Mouse (Mus musculus) forebrain, embryonic 14.5 days (tissue): Measurements from ENCODE around the gene Cfdp1. TPM values are rescaled to one million over a fixed set of nuclear protein-coding genes. Genes with fewer than 3 reads are reported as not detected.

Experiments
- ATAC-seq: fragments of 200-750 bp; cut with Nextera tagmentation; 2 replicates; pipeline ENCODE4 v1.8.0; 2017; ENCODE audit warnings: mild to moderate bottlenecking, moderate library complexity
- DNase-seq: peaks from one replicate; pipeline ENCODE4 v3.0.0-alpha.2; 2015; ENCODE audit warnings: low spot score
- H3K27ac ChIP-seq: fragments of 300-500 bp; sonication (generic); 2 replicates; pipeline ENCODE4 v1.5.1; 2014; ENCODE audit warnings: low read depth, mild to moderate bottlenecking, control low read depth, low read length, moderate library complexity
- H3K27me3 ChIP-seq: fragments of 300-500 bp; sonication (generic); replicated peaks from 2 replicates; pipeline ENCODE4 v1.6.1; 2014; ENCODE audit warnings: low read length, control low read depth, mixed read lengths; ENCODE audit not compliant: control insufficient read depth, insufficient read depth
- H3K36me3 ChIP-seq: fragments of 300-500 bp; sonication (generic); 2 replicates; pipeline ENCODE4 v1.6.1; 2014; ENCODE audit warnings: low read length, control low read depth; ENCODE audit not compliant: control insufficient read depth, insufficient read depth
- H3K4me1 ChIP-seq: fragments of 300-500 bp; sonication (generic); 2 replicates; pipeline ENCODE4 v1.6.1; 2014; ENCODE audit warnings: antibody characterized with exemption, low read length, control low read depth; ENCODE audit not compliant: control insufficient read depth, insufficient read depth
- H3K4me2 ChIP-seq: fragments of 300-500 bp; sonication (generic); 2 replicates; pipeline ENCODE4 v1.6.1; 2014; ENCODE audit warnings: mild to moderate bottlenecking, control low read depth, low read length
- H3K4me3 ChIP-seq: fragments of 300-500 bp; sonication (generic); 2 replicates; pipeline ENCODE4 v1.5.1; 2014; ENCODE audit warnings: low read depth, low read length, control low read depth
- H3K9ac ChIP-seq: fragments of 300-500 bp; sonication (generic); 2 replicates; pipeline ENCODE4 v1.6.1; 2014; ENCODE audit warnings: mild to moderate bottlenecking, low read length, control low read depth, moderate library complexity
- H3K9me3 ChIP-seq: fragments of 300-500 bp; sonication (generic); replicated peaks from 2 replicates; pipeline ENCODE4 v1.6.1; 2016; ENCODE audit warnings: low read length, control low read depth, mixed read lengths; ENCODE audit not compliant: control insufficient read depth
- WGBS: fragments of 180-500 bp; shearing (Covaris S2); extraction: QIAGEN DNeasy Blood & Tissue Kit; methylation state at CpG from one replicate; pipeline ENCODE4 v1.1.7; 2014; 5-methylcytosine and 5-hydroxymethylcytosine counted together
- polyA plus RNA-seq: library from polyadenylated mRNA; unstranded; fragments of >200 nt; fragmentation: Nextera tagmentation; extraction: Ambion mirVana; gene quantifications from 2 replicates; pipeline ENCODE4 v1.2.1, GENCODE M21; 2014

The Cfdp1 gene
- polyA plus RNA-seq, 1 experiment from 2014 or later, result 173 TPM

- DNase-seq, result no peak
- no peak for ATAC-seq
- Histone ChIP-seq H3K36me3 (peaks cover 12% of the 10 kb centered on the region; the same call in 1 of the 2 replicates), H3K4me3 (no peak overlapping the region), H3K9me3 (no peaks in the 10 kb centered on the region), H3K27me3 (no peaks in the 10 kb centered on the region), H3K27ac (no peak overlapping the region), H3K4me2 (no peak overlapping the region), H3K4me1 (peaks cover 18% of the 10 kb centered on the region), H3K9ac (no peak overlapping the region)
- WGBS, result 96% methylated on average over 6 of the region's 6 CpGs
Measured at GRCm38 (mm10) chr8:111775766-111776165, 78.3 kb downstream of the Cfdp1 start.

- 92% methylated on average over 5 of the region's 5 CpGs for WGBS
- ATAC-seq, result no peak
- Histone ChIP-seq H3K4me2 (no peak overlapping the region), H3K4me3 (no peak overlapping the region), H3K27me3 (no peaks in the 10 kb centered on the region), H3K9me3 (no peaks in the 10 kb centered on the region), H3K4me1 (peaks cover 20% of the 10 kb centered on the region), H3K36me3 (peaks cover 12% of the 10 kb centered on the region; the same call in 1 of the 2 replicates), H3K9ac (no peak overlapping the region), H3K27ac (no peak overlapping the region)
- no peak for DNase-seq
Measured at GRCm38 (mm10) chr8:111773476-111773875, 80.6 kb downstream of the Cfdp1 start.

GRCm38 (mm10) chr8:111773057-111773456, 81.0 kb downstream of the Cfdp1 start:
- ATAC-seq (no peak), DNase-seq (no peak)
- Histone ChIP-seq H3K27ac (no peak overlapping the region), H3K4me3 (no peak overlapping the region), H3K4me1 (peaks cover 16% of the 10 kb centered on the region), H3K9me3 (no peaks in the 10 kb centered on the region), H3K4me2 (no peak overlapping the region), H3K36me3 (peaks cover 12% of the 10 kb centered on the region; the same call in 1 of the 2 replicates), H3K9ac (no peak overlapping the region), H3K27me3 (no peaks in the 10 kb centered on the region)
- WGBS, result 89% methylated on average over 7 of the region's 7 CpGs

GRCm38 (mm10) chr8:111772083-111772482, 82.0 kb downstream of the Cfdp1 start:
- 92% methylated on average over 9 of the region's 9 CpGs for WGBS
- ATAC-seq (no peak), DNase-seq (no peak)
- no peak overlapping the region for H3K4me3 ChIP-seq
- no peaks in the 10 kb centered on the region for H3K9me3 ChIP-seq
- peaks cover 12% of the 10 kb centered on the region; the same call in 1 of the 2 replicates for H3K36me3 ChIP-seq
- H3K9ac ChIP-seq, result no peak overlapping the region
- no peaks in the 10 kb centered on the region for H3K27me3 ChIP-seq
- H3K4me1 ChIP-seq, result peaks cover 14% of the 10 kb centered on the region
- H3K4me2 ChIP-seq, result no peak overlapping the region
- no peak overlapping the region for H3K27ac ChIP-seq

- DNase-seq (no peak), ATAC-seq (no peak)
- Histone ChIP-seq H3K27ac (peak overlapping the region; percentile 85; the same call in 1 of the 2 replicates), H3K27me3 (no peaks in the 10 kb centered on the region), H3K36me3 (peaks cover 15% of the 10 kb centered on the region; the same call in 1 of the 2 replicates), H3K4me3 (no peak overlapping the region), H3K4me2 (no peak overlapping the region), H3K4me1 (peaks cover 14% of the 10 kb centered on the region), H3K9ac (no peak overlapping the region), H3K9me3 (no peaks in the 10 kb centered on the region)
- WGBS, result 93% methylated on average over 6 of the region's 6 CpGs
Measured at GRCm38 (mm10) chr8:111771625-111772020, 82.5 kb downstream of the Cfdp1 start.

GRCm38 (mm10) chr8:111770958-111771624, 83.0 kb downstream of the Cfdp1 start:
- Histone ChIP-seq H3K4me3 (no peak overlapping the region), H3K27me3 (no peaks in the 10 kb centered on the region), H3K9me3 (no peaks in the 10 kb centered on the region), H3K27ac (peak overlapping the region; percentile 85; the same call in 1 of the 2 replicates), H3K4me2 (no peak overlapping the region), H3K4me1 (peaks cover 14% of the 10 kb centered on the region), H3K9ac (no peak overlapping the region), H3K36me3 (peaks cover 19% of the 10 kb centered on the region; the same call in 1 of the 2 replicates)
- DNase-seq (peak; percentile 85), ATAC-seq (peak; percentile 78)
- 56% methylated on average over 5 of the region's 5 CpGs for WGBS

GRCm38 (mm10) chr8:111769764-111770428, 84.2 kb downstream of the Cfdp1 start:
- DNase-seq (peak; percentile 76), ATAC-seq (peak; percentile 77)
- Histone ChIP-seq H3K36me3 (peaks cover 26% of the 10 kb centered on the region; the same call in 1 of the 2 replicates), H3K4me3 (no peak overlapping the region), H3K9ac (peak overlapping the region; percentile 40; the same call in 1 of the 2 replicates), H3K9me3 (no peaks in the 10 kb centered on the region), H3K4me2 (no peak overlapping the region), H3K27me3 (no peaks in the 10 kb centered on the region), H3K4me1 (peaks cover 14% of the 10 kb centered on the region), H3K27ac (peak overlapping the region; percentile 85)
- 21% methylated on average over 12 of the region's 12 CpGs for WGBS

- 53% methylated on average over 15 of the region's 15 CpGs for WGBS
- Histone ChIP-seq H3K9ac (peak overlapping the region; percentile 40; the same call in 1 of the 2 replicates), H3K27me3 (no peaks in the 10 kb centered on the region), H3K4me3 (no peak overlapping the region), H3K9me3 (no peaks in the 10 kb centered on the region), H3K27ac (peak overlapping the region; percentile 85), H3K4me1 (peaks cover 14% of the 10 kb centered on the region), H3K4me2 (no peak overlapping the region), H3K36me3 (peaks cover 21% of the 10 kb centered on the region; the same call in 1 of the 2 replicates)
- ATAC-seq, result no peak
- DNase-seq, result no peak
Measured at GRCm38 (mm10) chr8:111769296-111769695, 84.8 kb downstream of the Cfdp1 start.

- no peak overlapping the region for H3K4me3 ChIP-seq
- no peak for ATAC-seq
- no peak overlapping the region for H3K9ac ChIP-seq
- WGBS, result 90% methylated on average over 6 of the region's 6 CpGs
- no peak for DNase-seq
- no peaks in the 10 kb centered on the region for H3K27me3 ChIP-seq
- H3K4me2 ChIP-seq, result no peak overlapping the region
- peaks cover 21% of the 10 kb centered on the region; the same call in 1 of the 2 replicates for H3K36me3 ChIP-seq
- H3K27ac ChIP-seq, result no peak overlapping the region
- peaks cover 14% of the 10 kb centered on the region for H3K4me1 ChIP-seq
- no peaks in the 10 kb centered on the region for H3K9me3 ChIP-seq
Measured at GRCm38 (mm10) chr8:111768651-111769050, 85.4 kb downstream of the Cfdp1 start.
